Mouse (Mus musculus) regulatory T cell (primary cell): ENCODE data around the gene Ankdd1b.

ENCODE experiments used
- in situ Hi-C: fragments of 300-600 bp; cut with MboI, MseI; formaldehyde crosslinking; loops from one replicate; pipeline ENCODE4 v1.15.1; 2025; ENCODE audit warnings: high pct_unique_total_duplicates

The Ankdd1b gene

GRCm38 (mm10) chr13:96454288-96454687, 16.7 kb downstream of the Ankdd1b start:
- in situ Hi-C loops, result no loop called here

DNA sequence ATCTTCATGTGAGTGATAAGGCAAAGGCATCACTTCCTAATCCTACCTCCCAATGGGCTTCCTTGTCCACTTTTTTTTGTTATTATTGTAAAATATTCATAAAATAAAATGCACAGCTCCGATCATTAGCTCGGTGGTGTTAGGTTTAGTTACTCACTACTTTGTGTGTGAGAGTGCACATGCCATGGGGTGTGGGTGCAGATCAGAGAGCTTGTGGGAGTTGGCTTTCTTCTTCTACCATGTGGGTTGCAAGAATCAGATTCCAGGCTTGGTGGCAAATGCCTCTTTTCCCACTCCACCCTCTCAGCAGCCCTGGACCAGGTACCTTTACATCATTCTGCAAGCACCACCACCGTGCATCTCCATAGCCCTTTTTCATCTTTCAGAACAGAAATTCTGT, 18.4 kb downstream of the Ankdd1b start:
- in situ Hi-C loops, result no loop called here

DNA sequence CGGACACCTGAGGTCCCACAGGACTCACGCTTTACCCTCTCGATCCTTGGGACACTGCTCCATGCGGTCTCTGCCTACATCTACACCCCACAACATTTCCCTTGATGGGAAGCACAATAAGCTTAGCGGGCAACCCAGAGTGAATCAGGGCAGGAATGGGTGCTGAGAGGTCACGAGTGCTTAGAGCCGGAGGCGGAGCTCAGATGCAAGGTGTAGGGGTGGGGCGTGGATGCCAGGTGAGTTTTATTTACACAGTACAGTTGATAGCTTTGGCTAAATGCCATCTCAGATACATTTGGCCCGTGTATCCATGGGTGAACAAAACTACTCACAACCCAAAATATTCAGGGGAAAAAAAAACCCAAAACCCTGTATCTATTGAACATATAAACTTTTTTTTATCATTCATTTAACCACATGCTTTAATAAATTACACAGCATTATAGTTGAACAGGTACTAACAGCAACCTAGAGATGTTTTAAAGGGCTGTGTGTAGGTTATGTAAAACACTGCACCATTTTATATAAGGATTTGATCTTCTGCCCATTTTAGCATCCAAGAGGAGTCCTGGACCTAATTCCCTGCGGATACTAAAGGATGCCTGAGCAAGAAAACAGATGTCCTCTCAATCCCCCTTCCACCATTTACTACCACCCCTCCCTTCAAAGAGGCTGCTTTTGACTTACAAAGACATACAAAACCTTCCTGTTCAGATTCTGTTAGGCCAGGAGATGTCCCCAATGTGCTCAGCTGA, 19.4 kb downstream of the Ankdd1b start:
- in situ Hi-C loops, result no loop called here

- in situ Hi-C loops, result no loop called here
Measured at GRCm38 (mm10) chr13:96450869-96451268, 20.1 kb downstream of the Ankdd1b start.

DNA sequence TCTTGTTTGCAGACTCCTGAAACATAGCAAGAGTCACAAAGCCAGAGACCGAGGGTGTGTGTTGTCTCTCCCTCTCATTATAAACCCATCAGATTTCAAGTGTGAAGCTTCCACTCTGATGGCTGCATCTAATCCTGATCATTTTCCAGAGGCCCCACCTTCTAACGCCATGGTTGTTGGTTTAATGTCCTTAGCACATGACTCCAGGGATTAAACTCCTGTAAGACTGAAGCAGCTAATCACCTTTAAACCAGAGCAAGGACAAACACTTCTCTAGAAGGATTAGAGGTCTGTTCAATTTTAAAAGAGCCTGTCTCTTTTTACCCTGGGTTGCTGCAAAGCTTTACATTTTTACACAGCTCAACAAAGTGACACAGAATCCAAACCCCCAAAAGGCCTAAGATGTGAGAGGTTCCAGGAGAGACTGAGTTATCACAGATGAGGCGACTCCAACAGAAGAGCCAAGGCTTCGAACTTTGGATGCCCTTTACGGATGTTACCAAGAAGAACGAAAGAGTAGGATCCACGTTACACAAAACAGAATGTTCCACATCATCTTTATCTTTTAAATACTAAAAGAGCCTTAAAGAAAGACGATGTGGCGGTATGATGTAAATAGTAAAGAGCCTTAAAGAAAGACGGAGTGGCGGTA, 20.7 kb downstream of the Ankdd1b start:
- in situ Hi-C loops, result no loop called here

DNA sequence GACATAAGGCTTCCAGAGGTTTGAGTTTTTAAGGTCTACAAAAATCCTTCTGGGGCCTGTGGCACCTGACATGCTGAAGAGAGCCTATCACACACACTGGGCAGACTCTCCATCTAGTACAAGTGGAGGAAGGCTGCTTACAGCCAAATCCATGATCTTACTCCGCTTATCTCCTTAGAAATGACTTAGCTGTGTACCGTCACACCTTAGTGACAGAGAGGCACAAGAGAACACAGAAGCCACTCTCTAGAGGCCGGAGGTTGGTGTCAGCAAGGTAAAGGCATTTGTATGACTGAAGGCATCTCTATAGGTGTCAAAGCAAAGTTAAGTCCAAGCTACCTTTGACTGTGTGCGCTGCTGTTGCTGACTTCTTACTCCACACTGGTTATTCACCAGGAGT, 30.6 kb downstream of the Ankdd1b start:
- in situ Hi-C loops, result no loop called here

- in situ Hi-C loops, result no loop called here
Measured at GRCm38 (mm10) chr13:96436921-96437320, 34.1 kb downstream of the Ankdd1b start.

GRCm38 (mm10) chr13:96435793-96436192, 35.2 kb downstream of the Ankdd1b start:
- in situ Hi-C loops, result no loop called here

DNA sequence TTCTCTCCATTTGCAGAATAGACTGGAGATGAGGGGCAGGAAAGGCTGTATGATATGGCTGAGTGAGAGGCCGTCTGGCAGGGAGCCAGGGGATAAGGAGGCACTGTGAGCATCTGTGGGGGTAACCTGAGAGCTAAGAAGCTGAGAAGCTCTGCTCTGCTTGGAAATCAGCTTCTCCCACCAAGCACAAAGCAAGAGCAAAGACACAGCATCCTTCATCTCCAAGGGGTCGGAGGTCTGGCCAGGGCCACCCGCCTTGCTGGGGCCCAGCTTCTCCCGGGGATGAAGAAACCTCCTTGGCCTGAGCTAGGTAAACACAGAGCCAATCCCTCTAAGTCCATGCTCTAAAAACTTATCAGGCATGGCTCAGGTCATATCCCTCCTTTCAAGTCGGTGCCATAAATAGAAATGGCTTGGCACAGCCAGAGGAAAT, 36.1 kb downstream of the Ankdd1b start:
- in situ Hi-C loops, result no loop called here

GRCm38 (mm10) chr13:96433648-96434190, 37.3 kb downstream of the Ankdd1b start:
- in situ Hi-C loops, result no loop called here

DNA sequence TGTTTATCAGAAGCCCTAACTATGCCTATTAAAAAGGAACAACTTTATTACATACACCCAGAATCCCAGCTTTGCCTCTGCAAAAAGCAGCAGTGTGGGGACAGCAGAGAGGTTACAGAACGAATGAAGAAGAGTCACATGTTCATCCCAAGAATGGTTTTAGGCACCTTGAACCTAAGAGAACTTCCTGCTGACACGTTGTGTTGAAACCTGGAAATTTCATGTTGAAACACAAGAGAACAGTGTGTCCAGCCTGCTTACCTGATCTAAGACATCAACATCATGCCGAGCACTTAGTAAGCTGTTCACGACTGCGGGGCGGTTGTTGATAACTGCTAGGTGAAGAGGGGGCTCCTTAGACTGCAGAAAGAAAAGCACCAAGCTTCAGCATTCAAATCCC, 38.0 kb downstream of the Ankdd1b start:
- in situ Hi-C loops, result no loop called here

DNA sequence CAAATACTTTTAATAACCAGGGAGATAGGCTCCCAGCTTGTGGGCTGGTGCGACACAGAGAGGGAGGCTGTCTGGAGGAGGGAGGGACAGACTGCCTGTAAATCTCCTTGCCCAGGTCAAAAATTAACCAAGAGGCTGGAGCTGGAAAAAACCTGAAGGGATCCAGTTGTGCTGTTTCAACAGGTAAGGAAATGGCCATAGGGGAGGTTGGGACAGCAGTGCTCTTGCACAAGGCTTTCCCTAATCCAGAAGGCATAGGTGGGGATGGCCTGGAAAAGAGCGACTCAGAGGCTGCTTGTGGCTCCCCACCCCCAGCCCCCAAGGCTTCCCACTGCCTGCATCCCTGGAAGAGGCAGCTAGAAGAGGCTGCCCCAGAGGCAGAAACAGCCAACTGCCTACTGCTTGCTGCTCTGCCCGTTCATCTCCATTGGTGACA, 38.6 kb downstream of the Ankdd1b start:
- in situ Hi-C loops, result no loop called here

DNA sequence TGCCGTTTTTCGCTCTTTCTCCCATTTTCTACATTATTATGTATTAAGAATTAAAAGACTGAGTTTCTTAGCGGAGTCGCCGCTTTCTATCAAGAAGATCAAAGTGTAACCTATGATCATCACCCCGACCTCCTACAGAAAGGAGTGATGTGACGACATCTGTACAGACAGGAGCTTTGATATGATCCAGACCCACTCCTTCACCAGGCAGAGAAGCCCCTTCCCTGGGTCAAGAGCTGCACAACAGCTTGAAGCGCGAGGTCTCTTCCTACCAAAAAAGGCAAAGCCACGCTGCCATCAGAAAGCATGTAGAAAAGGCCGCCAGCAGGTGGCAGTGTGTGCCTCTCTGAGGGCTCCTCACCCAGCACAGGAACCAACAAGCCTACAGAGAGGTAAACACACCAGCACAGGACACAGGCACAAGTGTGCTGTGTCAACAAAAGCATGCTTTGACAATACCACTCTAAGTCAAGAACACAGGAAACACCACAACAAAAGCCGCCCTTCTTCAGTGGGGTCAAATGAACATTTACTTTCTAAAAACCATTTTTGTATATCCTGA, 39.3 kb downstream of the Ankdd1b start:
- in situ Hi-C loops, result no loop called here

GRCm38 (mm10) chr13:96428531-96428930, 42.5 kb downstream of the Ankdd1b start:
- in situ Hi-C loops, result loop anchor here (5.0 kb wide), 1 partner anchor 164 kb away; no protein-coding TSS in a partner anchor

GRCm38 (mm10) chr13:96426044-96426443, 45.0 kb downstream of the Ankdd1b start:
- in situ Hi-C loops, result loop anchor here (5.0 kb wide), 1 partner anchor 166 kb away; no protein-coding TSS in a partner anchor

GRCm38 (mm10) chr13:96424496-96425274, 46.3 kb downstream of the Ankdd1b start:
- in situ Hi-C loops, result loop anchor here (5.0 kb wide), 1 partner anchor 168 kb away; no protein-coding TSS in a partner anchor

GRCm38 (mm10) chr13:96421230-96421629, 49.8 kb downstream of the Ankdd1b start:
- in situ Hi-C loops, result no loop called here

DNA sequence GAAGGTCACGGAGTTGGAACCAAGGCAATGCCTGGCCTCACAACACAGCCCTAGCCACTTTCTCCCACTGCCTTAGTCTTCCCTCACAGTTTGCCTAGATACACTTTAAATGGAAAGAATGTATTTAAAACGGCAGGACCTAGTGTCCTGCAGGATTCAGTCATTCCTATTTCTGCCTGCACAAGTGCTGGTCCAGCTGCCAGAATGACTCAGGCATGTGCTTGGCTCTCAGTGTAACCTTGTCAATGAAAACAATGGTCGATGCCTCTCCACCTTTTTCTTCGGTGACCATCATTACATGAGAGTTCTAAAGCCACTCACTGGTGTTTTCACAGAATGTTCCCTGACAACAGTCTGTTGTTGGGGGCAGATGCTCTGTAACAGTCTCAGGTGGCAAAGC, 52.5 kb downstream of the Ankdd1b start:
- in situ Hi-C loops, result no loop called here

DNA sequence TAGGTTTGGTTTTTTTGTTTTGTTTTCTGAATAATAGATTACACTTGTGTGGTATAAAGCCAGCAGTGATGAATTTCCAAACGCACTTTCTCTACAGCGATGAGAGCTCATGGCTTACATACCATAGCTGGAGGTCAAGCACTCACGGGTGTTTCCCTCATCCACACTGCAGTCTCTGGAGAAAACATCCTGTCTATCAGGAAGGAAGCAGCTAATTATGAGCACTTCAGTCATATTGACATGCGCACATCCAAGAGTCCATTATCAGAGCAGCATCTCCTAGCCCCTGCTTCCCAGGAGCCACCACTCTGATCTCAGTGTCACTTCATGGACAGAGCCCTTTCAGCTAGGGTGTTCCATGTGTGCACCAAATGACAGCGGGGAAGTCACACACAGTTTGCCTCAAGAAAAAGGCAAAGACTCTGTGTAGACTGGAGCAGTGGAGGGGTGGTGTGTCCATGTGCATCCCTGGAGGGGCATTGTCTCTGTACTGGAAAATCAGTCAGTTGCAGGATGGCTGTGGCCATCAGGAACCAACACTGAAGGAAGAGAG, 53.7 kb downstream of the Ankdd1b start:
- in situ Hi-C loops, result no loop called here

DNA sequence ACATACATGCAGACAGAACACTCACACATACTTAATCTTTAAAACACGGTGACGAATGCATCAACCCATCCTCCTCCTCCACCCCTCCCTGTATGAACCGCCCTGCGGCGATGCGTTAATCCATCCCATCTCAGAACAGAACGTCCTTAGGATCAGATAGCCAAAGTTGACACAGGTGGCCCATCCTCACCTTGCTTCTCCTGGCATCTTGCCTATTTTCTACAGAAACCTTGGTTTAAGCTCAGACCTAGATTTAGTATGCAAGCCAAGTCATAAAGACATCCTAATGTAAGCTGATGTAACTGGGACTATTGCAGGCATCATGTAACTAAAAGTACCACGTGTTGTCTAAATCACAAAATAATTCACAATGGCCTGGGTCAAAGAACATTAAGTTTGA, 54.6 kb downstream of the Ankdd1b start:
- in situ Hi-C loops, result no loop called here

DNA sequence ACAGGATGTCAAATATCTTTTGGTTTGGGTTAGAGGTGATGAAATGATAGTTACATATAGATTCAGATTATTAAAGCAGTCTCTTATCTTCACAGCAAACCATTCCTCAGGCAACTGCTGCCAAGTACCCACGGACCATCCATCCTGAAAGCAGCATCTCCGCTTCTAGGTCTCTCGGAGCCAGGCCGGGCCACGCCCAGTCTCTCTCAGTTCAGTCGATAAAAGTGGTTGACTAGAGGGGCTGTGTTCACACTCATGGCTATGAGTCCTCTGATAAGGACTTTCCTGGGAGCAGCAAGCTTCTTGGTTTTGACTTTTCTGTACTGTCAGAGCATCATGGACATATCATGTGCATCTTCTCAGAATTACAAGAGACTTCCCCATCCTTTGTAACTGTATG, 56.6 kb downstream of the Ankdd1b start:
- in situ Hi-C loops, result no loop called here
